Mouse (Mus musculus) midbrain, embryonic 13.5 days (tissue): ENCODE data around the gene Dclk3. TPM values are rescaled to one million over a fixed set of nuclear protein-coding genes. Genes with fewer than 3 reads are reported as not detected.

Experiments used
- ATAC-seq: fragments of 200-750 bp; cut with Nextera tagmentation; 2 replicates; pipeline ENCODE4 v1.8.0; 2017; ENCODE audit warnings: mild to moderate bottlenecking, moderate TSS enrichment, moderate library complexity
- H3K27ac ChIP-seq: fragments of 300-500 bp; sonication (generic); 2 replicates; pipeline ENCODE4 v1.5.1; 2015; ENCODE audit warnings: inconsistent platforms, mild to moderate bottlenecking, moderate library complexity
- H3K27me3 ChIP-seq: fragments of 300-500 bp; sonication (generic); 2 replicates; pipeline ENCODE4 v1.6.1; 2015; ENCODE audit warnings: mild to moderate bottlenecking, inconsistent platforms
- H3K36me3 ChIP-seq: fragments of 300-500 bp; sonication (generic); 2 replicates; pipeline ENCODE4 v1.6.1; 2015; ENCODE audit warnings: mild to moderate bottlenecking, inconsistent platforms
- H3K4me1 ChIP-seq: fragments of 300-500 bp; sonication (generic); replicated peaks from 2 replicates; pipeline ENCODE4 v1.6.1; 2015; ENCODE audit warnings: inconsistent platforms
- H3K4me2 ChIP-seq: fragments of 300-500 bp; sonication (generic); replicated peaks from 2 replicates; pipeline ENCODE4 v1.6.1; 2015; ENCODE audit warnings: moderate library complexity, mild to moderate bottlenecking, inconsistent platforms
- H3K4me3 ChIP-seq: fragments of 300-500 bp; sonication (generic); replicated peaks from 2 replicates; pipeline ENCODE4 v1.5.1; 2015; ENCODE audit warnings: mild to moderate bottlenecking, inconsistent platforms
- H3K9ac ChIP-seq: fragments of 300-500 bp; sonication (generic); replicated peaks from 2 replicates; pipeline ENCODE4 v1.6.1; 2015; ENCODE audit warnings: mild to moderate bottlenecking, inconsistent platforms
- H3K9me3 ChIP-seq: fragments of 300-500 bp; sonication (generic); 2 replicates; pipeline ENCODE4 v1.6.1; 2016; ENCODE audit warnings: mild to moderate bottlenecking, inconsistent platforms
- WGBS: fragments of 180-500 bp; shearing (Covaris S2); methylation state at CpG from one replicate; pipeline ENCODE4 v1.1.7; 2015; 5-methylcytosine and 5-hydroxymethylcytosine counted together
- polyA plus RNA-seq: library from polyadenylated mRNA; unstranded; fragments of >200 nt; fragmentation: Nextera tagmentation; extraction: Ambion mirVana; gene quantifications from 2 replicates; pipeline ENCODE4 v1.2.1, GENCODE M21; 2015

Gene Dclk3
- polyA plus RNA-seq, 1 experiment from 2014 or later, result 3.1 TPM

- no peak overlapping the region for H3K9ac ChIP-seq
- no peak for ATAC-seq
- WGBS, result 85% methylated on average over 2 of the region's 2 CpGs
Measured at GRCm38 (mm10) chr9:111446204-111446603, 7.3 kb downstream of the Dclk3 start.

GRCm38 (mm10) chr9:111448976-111449375, 10.1 kb downstream of the Dclk3 start:
- H3K27ac ChIP-seq, result no peak overlapping the region
- 88% methylated on average over 2 of the region's 2 CpGs for WGBS
- no peak overlapping the region for H3K4me2 ChIP-seq
- no peaks in the 10 kb centered on the region for H3K4me1 ChIP-seq
- H3K9ac ChIP-seq, result no peak overlapping the region
- no peaks in the 10 kb centered on the region for H3K27me3 ChIP-seq
- no peak overlapping the region for H3K4me3 ChIP-seq
- no peaks in the 10 kb centered on the region for H3K9me3 ChIP-seq
- ATAC-seq, result no peak
- H3K36me3 ChIP-seq, result no peaks in the 10 kb centered on the region

More at GRCm38 (mm10) chr9:111446204-111446603, 7.3 kb downstream of the Dclk3 start:
- H3K27ac ChIP-seq, result no peak overlapping the region
- no peak overlapping the region for H3K4me2 ChIP-seq
- no peaks in the 10 kb centered on the region for H3K36me3 ChIP-seq
- H3K27me3 ChIP-seq, result 0 out of 2 replicates have a peak, but pooled peaks cover 3% of the 10 kb centered on the region
- no peaks in the 10 kb centered on the region for H3K4me1 ChIP-seq
- H3K4me3 ChIP-seq, result no peak overlapping the region
- no peaks in the 10 kb centered on the region for H3K9me3 ChIP-seq

- no peaks in the 10 kb centered on the region for H3K27me3 ChIP-seq
- H3K4me1 ChIP-seq, result no peaks in the 10 kb centered on the region
- no peak overlapping the region for H3K9ac ChIP-seq
- no peak overlapping the region for H3K4me3 ChIP-seq
- H3K27ac ChIP-seq, result no peak overlapping the region
- H3K36me3 ChIP-seq, result no peaks in the 10 kb centered on the region
- ATAC-seq, result no peak
- H3K4me2 ChIP-seq, result no peak overlapping the region
- 90% methylated on average over 5 of the region's 5 CpGs for WGBS
- no peaks in the 10 kb centered on the region for H3K9me3 ChIP-seq
Measured at GRCm38 (mm10) chr9:111449880-111450279, 11.0 kb downstream of the Dclk3 start.

GRCm38 (mm10) chr9:111450853-111451404, 12.0 kb downstream of the Dclk3 start:
- ATAC-seq, result no peak
- no peaks in the 10 kb centered on the region for H3K36me3 ChIP-seq
- no peaks in the 10 kb centered on the region for H3K9me3 ChIP-seq
- no peak overlapping the region for H3K4me2 ChIP-seq
- no peak overlapping the region for H3K9ac ChIP-seq
- no peak overlapping the region for H3K27ac ChIP-seq
- no peaks in the 10 kb centered on the region for H3K4me1 ChIP-seq
- no peaks in the 10 kb centered on the region for H3K27me3 ChIP-seq
- 89% methylated on average over 12 of the region's 12 CpGs for WGBS
- no peak overlapping the region for H3K4me3 ChIP-seq

GRCm38 (mm10) chr9:111453895-111454294, 15.0 kb downstream of the Dclk3 start:
- H3K27ac ChIP-seq, result no peak overlapping the region
- H3K4me2 ChIP-seq, result no peak overlapping the region
- no peak overlapping the region for H3K9ac ChIP-seq
- H3K9me3 ChIP-seq, result no peaks in the 10 kb centered on the region
- no peak overlapping the region for H3K4me3 ChIP-seq
- no peaks in the 10 kb centered on the region for H3K27me3 ChIP-seq
- 70% methylated on average over 3 of the region's 3 CpGs for WGBS
- H3K36me3 ChIP-seq, result no peaks in the 10 kb centered on the region
- no peak for ATAC-seq
- peaks cover 8% of the 10 kb centered on the region; the same call in 1 of the 2 replicates for H3K4me1 ChIP-seq

- H3K27ac ChIP-seq, result 0 out of 2 replicates have a peak overlapping the region, but pooled peaks have one; percentile 21
- H3K4me1 ChIP-seq, result peaks cover 25% of the 10 kb centered on the region
- no peaks in the 10 kb centered on the region for H3K27me3 ChIP-seq
- WGBS, result 79% methylated on average over 10 of the region's 10 CpGs
- no peaks in the 10 kb centered on the region for H3K36me3 ChIP-seq
- H3K4me3 ChIP-seq, result no peak overlapping the region
- no peak overlapping the region for H3K4me2 ChIP-seq
- no peak overlapping the region for H3K9ac ChIP-seq
- ATAC-seq, result no peak
- no peaks in the 10 kb centered on the region for H3K9me3 ChIP-seq
Measured at GRCm38 (mm10) chr9:111457176-111457935, 18.5 kb downstream of the Dclk3 start.

GRCm38 (mm10) chr9:111457936-111458310, 19.0 kb downstream of the Dclk3 start:
- WGBS, result 40% methylated on average over 4 of the region's 4 CpGs
- Histone ChIP-seq H3K4me1 (peaks cover 28% of the 10 kb centered on the region), H3K4me2 (no peak overlapping the region), H3K27ac (0 out of 2 replicates have a peak overlapping the region, but pooled peaks have one; percentile 21), H3K27me3 (no peaks in the 10 kb centered on the region), H3K4me3 (no peak overlapping the region), H3K36me3 (no peaks in the 10 kb centered on the region), H3K9ac (no peak overlapping the region), H3K9me3 (no peaks in the 10 kb centered on the region)
- ATAC-seq, result no peak; the same call in 1 of the 2 replicates

GRCm38 (mm10) chr9:111459466-111459865, 20.6 kb downstream of the Dclk3 start:
- peaks cover 28% of the 10 kb centered on the region for H3K4me1 ChIP-seq
- no peaks in the 10 kb centered on the region for H3K27me3 ChIP-seq
- no peak overlapping the region for H3K4me2 ChIP-seq
- no peak overlapping the region for H3K9ac ChIP-seq
- H3K27ac ChIP-seq, result no peak overlapping the region
- 79% methylated on average over 8 of the region's 8 CpGs for WGBS
- ATAC-seq, result no peak
- no peaks in the 10 kb centered on the region for H3K36me3 ChIP-seq
- H3K9me3 ChIP-seq, result no peaks in the 10 kb centered on the region
- H3K4me3 ChIP-seq, result no peak overlapping the region

- no peak overlapping the region for H3K9ac ChIP-seq
- no peaks in the 10 kb centered on the region for H3K27me3 ChIP-seq
- H3K27ac ChIP-seq, result peak overlapping the region; percentile 2; the same call in 1 of the 2 replicates
- H3K36me3 ChIP-seq, result no peaks in the 10 kb centered on the region
- 0 out of 2 replicates have a peak overlapping the region, but pooled peaks have one; percentile 5 for H3K4me2 ChIP-seq
- H3K4me3 ChIP-seq, result no peak overlapping the region
- 21% methylated on average over 6 of the region's 6 CpGs for WGBS
- ATAC-seq, result peak; percentile 88
- no peaks in the 10 kb centered on the region for H3K9me3 ChIP-seq
- peaks cover 28% of the 10 kb centered on the region for H3K4me1 ChIP-seq
Measured at GRCm38 (mm10) chr9:111460201-111460814, 21.4 kb downstream of the Dclk3 start.

- Histone ChIP-seq H3K36me3 (no peaks in the 10 kb centered on the region), H3K4me1 (peaks cover 28% of the 10 kb centered on the region), H3K9me3 (no peaks in the 10 kb centered on the region), H3K9ac (no peak overlapping the region), H3K27ac (no peak overlapping the region), H3K27me3 (no peaks in the 10 kb centered on the region), H3K4me3 (no peak overlapping the region), H3K4me2 (no peak overlapping the region)
- 65% methylated on average over 10 of the region's 10 CpGs for WGBS
- ATAC-seq, result no peak
Measured at GRCm38 (mm10) chr9:111461415-111462103, 22.7 kb downstream of the Dclk3 start.

- no peaks in the 10 kb centered on the region for H3K9me3 ChIP-seq
- no peak for ATAC-seq
- WGBS, result 91% methylated on average over 6 of the region's 6 CpGs
Measured at GRCm38 (mm10) chr9:111465666-111466065, 26.8 kb downstream of the Dclk3 start.

More at GRCm38 (mm10) chr9:111465666-111466065, 26.8 kb downstream of the Dclk3 start:
- Histone ChIP-seq H3K36me3 (no peaks in the 10 kb centered on the region), H3K27me3 (no peaks in the 10 kb centered on the region), H3K4me1 (peaks cover 8% of the 10 kb centered on the region), H3K4me3 (no peak overlapping the region), H3K4me2 (no peak overlapping the region), H3K9ac (no peak overlapping the region), H3K27ac (no peak overlapping the region)
